Mouse (Mus musculus) CH12F3 (cell line): ENCODE results near the gene Trit1.
"Not testable (repeated sequence)": the region's sequence is repeated elsewhere in the genome, so short reads cannot be mapped to it uniquely, and the experiment has no call there.

Experiments
- in situ Hi-C: fragments of 300-500 bp; cut with MboI; formaldehyde crosslinking; loops from 2 replicates; pipeline ENCODE4 v1.14.3; 2020; ENCODE audit warnings: low sequenced_read_pairs

The Trit1 gene

DNA sequence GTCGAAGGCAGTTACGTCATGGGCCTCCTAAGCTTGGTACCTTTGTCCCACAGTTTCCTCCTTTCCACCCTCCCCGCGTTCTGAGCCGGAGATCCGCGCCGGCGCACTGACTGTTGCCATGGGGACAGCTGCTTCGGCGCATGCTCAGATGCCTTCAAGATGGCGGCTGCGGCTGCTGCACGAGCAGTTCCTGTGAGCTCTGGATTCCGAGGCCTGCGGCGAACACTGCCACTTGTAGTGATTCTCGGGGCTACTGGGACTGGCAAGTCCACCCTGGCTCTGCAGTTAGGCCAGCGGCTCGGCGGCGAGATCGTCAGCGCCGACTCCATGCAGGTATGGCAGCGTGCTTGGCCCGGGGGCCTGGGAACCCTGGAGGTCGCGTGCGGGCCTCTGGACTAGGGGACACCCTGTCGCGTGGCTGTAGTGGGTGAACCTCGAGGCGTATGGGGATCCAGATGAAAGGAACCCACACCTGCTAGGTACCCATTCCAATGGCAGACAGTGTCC lies at the start of gene Trit1:
Gene Trit1 (plus strand): TSS at position 147 of the 507 bp plus-strand sequence.
- in situ Hi-C loops = no loop called here

DNA sequence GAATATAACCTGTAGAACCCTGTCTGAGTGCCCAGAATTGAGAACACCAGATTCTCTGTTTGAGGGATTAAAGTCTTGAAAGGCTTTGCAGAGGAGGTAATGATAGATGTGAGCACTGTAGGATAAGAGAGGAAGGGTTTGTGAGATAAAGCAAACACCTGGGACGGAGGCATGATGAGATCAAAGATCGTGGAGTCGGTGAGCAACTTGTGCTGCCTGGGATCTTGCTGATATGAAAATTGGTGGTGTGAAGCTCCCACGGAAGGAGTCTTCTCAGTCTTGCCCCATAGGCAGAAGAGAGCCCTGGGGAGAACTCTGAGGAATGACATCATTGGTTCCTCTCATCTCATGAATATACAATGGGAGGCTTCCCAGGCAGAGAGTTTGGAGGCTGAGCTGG lies 48.3 kb upstream of the Trit1 start:
- in situ Hi-C loops = no loop called here

DNA sequence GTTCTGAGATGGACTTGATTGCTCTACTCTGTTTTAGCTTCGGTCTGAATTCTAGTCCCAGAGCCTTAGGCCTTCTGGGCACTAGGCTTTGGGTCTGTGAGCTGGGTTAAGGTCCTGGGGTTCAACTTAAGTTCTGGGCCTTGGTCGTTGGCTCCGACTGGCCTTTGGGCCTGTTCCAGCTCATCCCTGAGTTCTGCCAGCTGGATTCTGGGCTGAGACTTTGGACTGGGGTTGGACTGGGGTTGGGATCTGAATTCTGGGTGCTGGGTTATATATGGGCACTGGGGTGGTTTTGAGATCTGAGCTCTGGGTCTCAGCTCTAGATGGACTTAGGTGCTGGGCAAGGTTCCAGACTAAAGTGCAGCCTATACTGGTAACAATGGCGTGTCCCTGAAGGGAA lies 45.2 kb upstream of the Trit1 start:
- in situ Hi-C loops = no loop called here

DNA sequence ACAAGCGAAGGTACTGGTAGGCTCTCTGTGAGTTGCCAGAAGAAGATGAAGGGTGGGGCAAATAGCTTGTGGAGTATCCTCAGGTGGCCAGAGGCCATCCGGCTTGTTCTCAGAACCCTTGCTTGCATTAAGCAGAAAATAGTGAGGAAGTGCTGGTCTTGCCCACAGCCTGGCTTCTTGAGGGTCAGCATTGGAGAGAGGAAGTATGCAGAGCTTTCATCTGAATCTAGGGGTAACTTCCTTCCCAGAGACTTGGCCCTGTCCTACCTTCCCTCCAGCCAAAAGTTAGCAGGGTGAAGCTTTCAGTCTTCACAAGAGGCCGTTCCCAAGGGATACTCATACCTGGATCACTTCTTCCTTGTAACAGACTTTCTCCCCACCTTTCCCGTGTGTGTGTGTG lies 44.8 kb upstream of the Trit1 start:
- in situ Hi-C loops = no loop called here

DNA sequence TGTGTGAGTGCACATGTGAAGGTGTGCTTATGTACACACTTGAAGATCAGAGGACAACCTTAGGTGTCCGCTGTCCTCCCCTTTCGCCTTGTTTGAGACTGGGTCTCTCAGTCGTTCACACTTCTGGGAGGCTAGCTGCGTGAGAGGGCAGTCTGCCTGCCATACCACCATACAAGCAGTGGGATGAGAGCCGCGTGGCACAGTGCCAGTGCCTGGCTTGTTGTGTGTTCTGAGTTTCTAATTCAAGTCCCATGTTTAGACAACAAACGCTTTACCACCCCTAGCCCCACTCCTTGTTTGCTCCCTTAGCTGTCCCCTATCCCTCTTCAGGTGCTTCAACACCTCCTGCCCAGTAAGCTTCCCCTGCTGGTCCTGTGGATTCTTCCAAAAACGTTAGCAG lies 44.3 kb upstream of the Trit1 start:
- in situ Hi-C loops = no loop called here

DNA sequence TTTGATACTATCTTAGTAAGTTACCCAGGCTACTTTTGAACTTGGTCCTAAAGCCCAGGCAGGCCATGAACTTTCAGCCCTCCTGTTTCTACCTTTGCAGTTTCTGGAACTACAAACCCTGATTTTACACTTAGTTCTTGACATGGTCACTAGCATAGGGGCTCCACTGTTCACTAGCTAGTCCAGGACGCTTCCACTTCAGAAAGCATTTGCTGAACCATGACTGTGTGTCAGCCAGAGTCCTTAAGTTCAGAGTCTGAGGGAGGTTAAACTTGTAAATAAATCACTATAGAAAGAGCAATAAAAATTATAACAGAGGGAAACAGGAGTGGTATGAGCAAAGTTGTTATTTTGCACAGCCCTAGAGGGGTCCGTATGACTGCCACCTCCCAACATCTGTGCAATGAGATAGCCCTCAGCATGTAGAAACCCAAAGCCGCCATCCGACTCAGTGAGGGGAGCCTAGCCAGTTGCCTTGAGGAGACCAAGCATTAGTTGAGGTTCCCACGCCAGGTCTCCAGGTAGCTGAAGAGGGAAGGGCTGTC lies 41.3 kb upstream of the Trit1 start:
- in situ Hi-C loops = no loop called here

DNA sequence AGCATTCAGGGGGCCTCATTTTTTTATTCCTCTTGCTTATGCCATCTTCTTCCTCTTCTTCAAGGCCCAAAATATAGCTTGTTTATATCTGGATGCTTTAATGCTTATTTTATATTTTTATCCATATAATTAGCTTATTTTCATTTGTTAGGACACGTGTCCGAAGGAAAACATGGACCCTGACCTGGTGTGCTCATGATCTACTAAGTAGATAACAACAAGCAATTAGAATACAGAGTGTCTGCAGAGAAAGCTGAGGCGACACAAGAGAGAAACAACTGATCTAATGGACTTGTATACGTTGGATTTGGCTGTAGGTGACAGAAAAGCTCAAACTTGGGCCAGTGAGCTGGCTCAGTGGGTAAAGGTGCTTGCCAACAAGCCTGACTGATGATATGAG lies 39.5 kb upstream of the Trit1 start:
- in situ Hi-C loops = no loop called here

DNA sequence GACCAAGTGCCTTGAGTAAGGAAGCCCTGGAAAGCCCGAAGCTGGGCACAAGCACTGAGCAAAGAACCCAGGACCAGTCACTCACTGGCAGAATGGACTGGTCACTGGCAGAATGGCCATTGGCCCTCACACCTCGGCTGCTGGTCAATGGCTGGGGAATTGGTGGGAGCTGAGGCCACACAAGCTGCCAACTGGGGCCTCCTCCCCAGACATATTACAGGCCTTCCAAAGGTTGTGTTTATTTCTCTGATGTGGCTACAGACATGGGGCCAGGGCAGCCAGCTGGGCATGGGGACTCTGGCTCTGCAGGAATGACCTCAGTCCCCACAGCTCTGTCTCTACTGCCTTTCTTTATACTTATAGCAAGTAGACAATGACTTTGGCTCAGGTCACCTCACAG lies 37.5 kb upstream of the Trit1 start:
- in situ Hi-C loops = no loop called here

DNA sequence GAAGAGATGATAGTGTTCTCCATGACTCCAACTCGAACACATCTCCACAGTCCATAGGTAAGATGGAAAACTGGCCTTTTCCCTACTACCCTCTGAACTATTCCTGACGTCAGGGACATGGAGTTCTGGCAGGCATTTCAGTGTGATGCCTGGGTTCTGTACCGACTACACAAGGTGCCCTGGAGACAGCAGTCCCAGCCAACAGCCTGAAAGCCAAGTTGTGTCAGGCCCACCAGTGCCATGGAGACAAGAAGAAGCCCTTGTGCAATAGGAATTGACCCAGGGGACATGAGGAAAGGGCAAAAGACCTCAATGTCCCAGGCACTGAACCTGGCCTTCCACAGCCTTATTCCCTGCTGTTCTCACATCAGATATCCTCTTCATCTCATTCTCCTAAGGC lies 36.6 kb upstream of the Trit1 start:
- in situ Hi-C loops = no loop called here

DNA sequence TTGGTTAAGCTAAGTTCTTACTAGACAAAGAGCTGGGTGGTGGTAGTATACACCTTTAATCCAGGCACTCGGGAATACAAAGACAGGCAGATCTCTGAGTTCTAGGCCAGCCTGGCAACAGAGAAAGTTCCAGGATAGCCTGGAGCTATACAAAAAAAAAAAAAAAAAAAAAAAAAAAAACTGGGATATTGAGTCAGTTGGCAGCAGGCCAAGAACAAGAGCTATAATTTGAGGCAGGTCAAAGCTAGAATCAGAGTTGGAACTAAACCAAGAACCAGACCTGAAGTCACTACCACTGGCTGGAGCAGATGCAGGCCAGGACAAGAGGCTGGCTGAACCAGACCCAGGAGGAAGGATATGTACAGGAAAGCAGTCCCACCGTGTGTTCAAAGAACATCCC lies 35.7 kb upstream of the Trit1 start:
- in situ Hi-C loops = no loop called here

DNA sequence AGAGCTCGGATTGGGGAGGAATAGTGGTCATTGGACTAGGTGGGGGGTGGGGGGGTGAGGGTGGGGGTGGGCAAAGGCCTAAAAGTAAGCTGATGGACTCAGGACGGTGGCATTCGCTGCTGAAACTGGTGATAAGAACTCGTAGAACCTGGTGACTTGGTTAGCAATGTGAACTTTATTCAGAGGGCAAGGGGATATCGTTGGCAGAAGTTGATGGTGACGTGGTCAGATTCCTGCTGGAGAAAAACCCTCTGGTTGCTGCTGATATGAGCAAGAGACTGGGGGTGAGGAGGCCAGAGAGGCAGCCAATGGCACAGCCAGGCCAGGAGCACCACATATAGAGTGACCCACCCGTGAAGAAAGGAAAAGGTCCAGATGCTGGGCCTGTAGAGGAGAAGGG lies 35.2 kb upstream of the Trit1 start:
- in situ Hi-C loops = no loop called here

DNA sequence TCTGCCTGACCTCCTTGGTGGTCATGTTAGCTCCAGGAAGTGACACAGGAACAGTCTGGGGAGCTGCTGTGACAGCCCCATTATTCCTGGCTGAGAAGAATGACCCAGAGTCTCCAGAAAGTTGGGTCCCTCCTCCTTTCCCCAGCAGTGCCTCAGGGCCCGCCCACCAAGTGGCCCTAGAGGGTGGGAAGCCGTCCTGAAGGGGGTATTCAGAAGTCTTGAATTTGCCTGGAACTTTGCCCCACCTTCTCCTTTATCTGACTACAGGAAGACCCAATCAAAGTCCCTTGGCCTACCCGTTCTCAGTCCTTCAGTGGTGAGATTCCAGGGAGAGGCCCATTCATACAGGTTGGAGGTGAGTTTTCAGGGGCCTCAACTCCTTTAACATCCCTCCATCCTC lies 34.5 kb upstream of the Trit1 start:
- in situ Hi-C loops = no loop called here

DNA sequence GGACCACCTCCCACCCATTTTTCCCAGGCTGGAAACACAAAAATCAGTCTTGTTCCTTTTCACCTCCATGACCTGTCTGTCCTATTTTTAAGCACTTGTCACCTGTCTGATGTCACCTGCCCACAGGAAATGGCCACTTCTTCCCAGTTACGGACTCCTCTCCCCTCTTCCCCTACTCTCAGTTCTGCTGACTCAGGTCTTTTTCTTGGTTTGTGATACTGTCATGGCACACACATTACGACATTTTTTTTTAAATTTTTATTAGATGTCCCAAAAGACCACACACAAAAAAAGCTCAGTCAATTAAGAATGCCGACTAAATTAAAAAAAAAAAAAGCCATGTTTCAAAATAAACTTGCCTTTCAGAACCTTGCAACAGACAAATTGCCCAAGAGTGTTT lies 33.9 kb upstream of the Trit1 start:
- in situ Hi-C loops = no loop called here

DNA sequence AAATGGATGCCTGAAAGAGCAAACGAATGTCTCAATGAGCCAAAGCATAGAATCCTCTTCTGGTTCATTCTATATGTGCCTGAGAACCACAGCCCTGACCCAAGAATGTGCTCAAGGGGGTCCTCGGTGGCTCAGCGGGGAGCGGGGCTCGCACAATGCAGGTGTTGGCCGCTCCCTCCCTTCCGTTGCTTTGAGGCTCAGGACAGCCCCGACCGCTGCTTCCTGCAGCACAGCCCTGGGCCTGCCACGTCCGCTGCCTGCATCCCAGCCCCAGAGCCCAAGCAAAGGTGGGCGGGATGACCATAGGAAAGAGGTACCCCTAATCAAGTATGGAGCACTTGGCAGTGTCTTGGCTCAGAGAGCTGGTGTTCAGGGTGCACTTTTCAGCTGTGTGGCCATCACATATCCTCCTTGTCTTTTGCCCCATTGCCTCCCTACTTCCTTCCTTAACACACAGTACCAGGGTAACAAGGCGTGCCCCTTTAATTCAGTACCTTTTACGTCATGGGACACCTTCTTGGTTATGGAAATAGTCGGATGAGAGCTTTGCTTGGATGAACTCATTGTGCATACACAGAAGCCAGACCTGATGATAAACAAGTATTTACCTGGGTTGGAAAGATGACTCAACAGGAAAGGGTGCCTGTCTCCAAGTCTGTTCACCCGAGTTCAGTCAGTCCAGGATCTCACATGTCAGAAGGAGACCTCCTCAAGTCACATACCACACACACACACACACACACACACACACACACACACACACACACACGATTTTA lies 32.7 kb upstream of the Trit1 start:
- in situ Hi-C loops = no loop called here

DNA sequence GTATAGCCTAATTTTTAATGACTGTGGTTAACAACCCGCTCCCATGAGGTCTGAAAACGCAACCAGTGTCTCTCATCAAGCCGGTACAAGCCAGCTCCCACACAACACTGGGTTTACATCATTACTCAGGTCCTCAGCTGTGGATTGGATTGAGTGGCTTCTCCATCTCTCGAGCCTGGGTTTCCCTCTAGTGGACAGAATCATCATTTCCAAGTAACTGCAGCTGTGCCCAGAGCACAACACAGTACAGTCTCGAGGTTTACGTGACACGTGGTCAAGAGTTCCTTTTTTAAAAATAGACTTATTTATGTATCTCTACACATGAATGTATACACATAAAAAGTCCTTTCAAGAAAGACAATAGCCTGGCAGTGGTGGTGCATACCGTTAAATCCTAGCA lies 31.3 kb upstream of the Trit1 start:
- in situ Hi-C loops = no loop called here

DNA sequence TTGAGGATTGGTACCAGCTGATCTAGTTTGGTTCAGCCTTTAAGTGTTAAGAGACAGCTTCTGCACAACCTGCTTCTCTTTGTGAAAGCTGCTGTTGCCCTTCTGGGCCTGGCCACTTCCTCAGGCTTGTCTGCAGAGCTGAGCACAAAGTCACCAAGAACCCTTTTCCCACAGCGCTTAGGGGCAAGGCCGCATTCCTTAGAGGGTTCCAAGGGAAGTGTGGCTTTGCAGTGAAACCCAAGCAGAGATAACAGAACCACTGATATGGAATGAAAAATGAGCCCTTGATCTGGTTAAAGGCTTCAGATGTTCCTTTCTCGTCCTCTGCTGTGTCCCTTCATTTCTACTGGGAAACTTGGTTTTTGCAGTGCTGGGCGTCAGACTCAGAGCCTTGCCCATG lies 29.0 kb upstream of the Trit1 start:
- in situ Hi-C loops = no loop called here

DNA sequence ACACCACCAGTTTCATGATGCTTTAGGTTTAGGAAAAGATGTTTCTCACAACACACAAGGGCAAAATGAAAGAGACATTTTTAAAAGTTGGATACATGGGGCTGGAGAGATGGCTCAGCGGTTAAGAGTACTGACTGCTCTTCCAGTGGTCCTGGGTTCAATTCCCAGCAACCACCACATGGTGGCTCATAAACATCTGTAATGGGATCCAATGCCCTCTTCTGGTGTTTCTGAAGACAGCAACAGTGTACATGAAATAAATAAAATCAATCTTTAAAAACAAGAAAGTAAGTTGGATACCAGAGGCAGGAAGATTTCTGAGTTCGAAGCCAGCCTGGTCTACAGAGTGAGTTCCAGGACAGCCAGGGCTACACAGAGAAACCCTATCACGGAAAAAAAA lies 28.4 kb upstream of the Trit1 start:
- in situ Hi-C loops = not testable (repeated sequence)

DNA sequence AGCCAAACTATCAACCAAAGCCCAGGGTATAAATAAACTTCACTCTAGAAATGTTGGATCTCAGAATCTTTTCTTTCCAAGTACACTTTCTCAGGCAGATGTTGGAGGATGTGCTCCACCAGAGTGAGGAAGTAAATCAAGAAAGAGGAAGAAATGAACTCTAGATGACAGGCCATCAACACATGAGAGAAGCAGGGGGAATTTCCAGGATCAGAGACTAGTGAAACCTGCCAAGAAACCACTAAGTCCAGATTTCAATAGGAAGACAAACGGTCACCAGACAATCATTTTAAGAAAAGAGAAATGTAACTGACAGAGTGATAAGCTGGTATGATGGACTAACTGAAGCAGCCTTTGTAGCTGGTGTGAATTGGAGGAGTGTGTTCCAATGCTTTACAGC lies 25.2 kb upstream of the Trit1 start:
- in situ Hi-C loops = loop anchor here (5.0 kb wide), 1 partner anchor 91 kb away; no protein-coding TSS in a partner anchor

DNA sequence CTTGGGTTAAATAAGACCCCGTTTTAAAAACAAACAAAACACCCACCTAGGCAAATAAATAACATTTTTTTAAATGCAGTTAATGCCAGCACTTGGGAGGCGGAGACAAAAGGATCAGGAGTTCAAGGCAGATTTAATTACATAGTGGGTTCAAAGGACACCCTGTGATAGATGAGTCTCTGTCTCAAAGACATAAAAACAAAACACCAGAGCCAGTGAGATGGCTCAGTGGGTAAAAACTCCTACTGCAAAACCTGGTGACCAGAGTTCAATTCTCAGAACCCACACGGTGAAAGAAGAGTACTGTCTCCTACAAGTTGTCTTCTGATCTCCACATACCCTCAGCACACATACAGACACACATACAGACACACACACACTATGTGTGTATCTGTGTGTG lies 24.1 kb upstream of the Trit1 start:
- in situ Hi-C loops = loop anchor here (5.0 kb wide), 1 partner anchor 90 kb away; no protein-coding TSS in a partner anchor

DNA sequence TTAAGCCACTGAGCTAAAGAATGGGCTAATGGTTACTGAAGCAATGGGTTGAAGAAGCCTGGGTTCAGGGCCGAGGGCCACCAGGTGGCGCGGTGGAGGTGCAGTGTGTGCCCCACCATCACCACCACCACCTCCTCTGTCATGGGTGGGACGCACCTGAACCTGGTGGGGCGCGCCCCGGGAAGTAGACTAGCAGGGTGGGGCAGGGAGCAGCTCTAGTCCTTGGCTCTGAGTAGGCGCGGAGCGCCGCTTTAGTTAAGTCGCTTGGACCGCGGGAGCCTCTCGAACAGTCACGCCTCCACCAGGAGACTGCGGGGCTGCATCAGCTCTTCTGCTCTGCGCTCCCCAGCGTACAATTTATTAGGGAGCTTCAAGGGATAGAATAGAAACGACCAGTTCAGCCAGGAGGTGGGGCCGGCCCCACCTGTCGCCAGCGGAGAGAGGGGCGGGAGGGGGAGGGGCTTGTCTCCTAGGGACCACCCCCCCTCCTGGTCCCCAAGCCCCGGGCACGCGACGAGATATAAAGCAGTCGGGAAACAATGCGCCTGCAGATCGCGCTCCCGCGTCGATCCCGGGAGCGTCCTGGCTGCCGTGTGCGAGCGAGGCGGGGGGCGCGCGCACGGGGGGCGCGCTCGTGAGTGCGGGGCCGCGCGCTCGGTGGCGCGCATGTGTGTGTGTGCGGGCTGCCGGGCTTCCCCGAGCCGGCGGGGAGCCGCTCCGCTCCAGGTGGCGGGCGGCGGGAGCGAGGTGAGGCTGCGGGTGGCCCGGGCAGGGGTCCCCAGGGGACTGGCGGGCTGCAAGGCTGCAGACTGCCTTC lies 20.8 kb upstream of the Trit1 start, which contains the start of gene Mycl:
Gene Mycl (plus strand): TSS at position 249 of the 817 bp plus-strand sequence.
- in situ Hi-C loops = no loop called here

DNA sequence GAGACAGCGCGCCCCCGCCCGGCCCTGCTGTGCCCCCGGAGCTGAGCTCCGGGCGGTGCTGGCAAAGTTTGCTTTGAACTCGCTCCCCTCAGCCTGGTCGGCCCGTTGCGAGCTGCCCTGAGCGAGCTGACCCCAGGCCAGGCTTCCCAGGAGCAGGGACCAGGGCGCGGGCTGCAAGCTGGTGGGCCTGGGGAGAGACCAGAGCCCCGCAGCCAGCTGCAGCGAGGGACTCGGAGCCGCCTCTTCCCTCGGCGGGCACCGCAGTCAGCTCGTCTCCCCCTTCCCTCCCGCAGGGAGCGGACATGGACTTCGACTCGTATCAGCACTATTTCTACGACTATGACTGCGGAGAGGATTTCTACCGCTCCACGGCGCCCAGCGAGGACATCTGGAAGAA lies 20.2 kb upstream of the Trit1 start:
- in situ Hi-C loops = no loop called here
